Mouse (Mus musculus): ENCODE measurements around the gene Rwdd2a. TPM values are rescaled to one million over a fixed set of nuclear protein-coding genes. Genes with fewer than 3 reads are reported as not detected.

Gene Rwdd2a
- under 1 TPM; 0.57 to 0.97 (median 0.64) TPM for total RNA-seq (2022)

- peak; percentile 92 for DNase-seq (ENCODE audit: low spot score)
Measured at GRCm38 (mm10) chr9:86571540-86572135, at the start of gene Rwdd2a, which contains the start of gene Pgm3. Rwdd2a (plus strand) TSS chr9:86571991. Pgm3 (minus strand) TSS chr9:86571842.

- no peak for DNase-seq (ENCODE audit: low spot score)
Measured at GRCm38 (mm10) chr9:86522335-86522734, 49.5 kb upstream of the Rwdd2a start.

- no peak for DNase-seq (ENCODE audit: low spot score)
Measured at GRCm38 (mm10) chr9:86525600-86525999, 46.2 kb upstream of the Rwdd2a start.

- no peak for DNase-seq (ENCODE audit: low spot score)
Measured at GRCm38 (mm10) chr9:86534071-86534470, 37.7 kb upstream of the Rwdd2a start.

- no peak for DNase-seq (ENCODE audit: low spot score)
Measured at GRCm38 (mm10) chr9:86543451-86543850, 28.3 kb upstream of the Rwdd2a start.

- DNase-seq (ENCODE audit: low spot score) = no peak
Measured at GRCm38 (mm10) chr9:86544559-86544958, 27.2 kb upstream of the Rwdd2a start.

- no peak for DNase-seq (ENCODE audit: low spot score)
Measured at GRCm38 (mm10) chr9:86549637-86550162, 22.1 kb upstream of the Rwdd2a start.

- DNase-seq (ENCODE audit: low spot score) = no peak
Measured at GRCm38 (mm10) chr9:86550717-86551116, 21.1 kb upstream of the Rwdd2a start.

GRCm38 (mm10) chr9:86553886-86554285 lies 17.9 kb upstream of the Rwdd2a start:
- no peak for DNase-seq (ENCODE audit: low spot score)

GRCm38 (mm10) chr9:86554641-86555040 lies 17.1 kb upstream of the Rwdd2a start:
- DNase-seq (ENCODE audit: low spot score) = no peak

- DNase-seq (ENCODE audit: low spot score) = no peak
Measured at GRCm38 (mm10) chr9:86560543-86560942, 11.2 kb upstream of the Rwdd2a start.

GRCm38 (mm10) chr9:86569314-86569910 lies 2.4 kb upstream of the Rwdd2a start:
- DNase-seq (ENCODE audit: low spot score) = no peak

GRCm38 (mm10) chr9:86570261-86570890 lies 1.4 kb upstream of the Rwdd2a start:
- DNase-seq (ENCODE audit: low spot score) = no peak

- no peak for DNase-seq (ENCODE audit: low spot score)
Measured at GRCm38 (mm10) chr9:86570946-86571345, 845 bp upstream of the Rwdd2a start.

- no peak for DNase-seq (ENCODE audit: low spot score)
Measured at GRCm38 (mm10) chr9:86572196-86572595, 405 bp downstream of the Rwdd2a start.

- DNase-seq (ENCODE audit: low spot score) = peak; percentile 81
Measured at GRCm38 (mm10) chr9:86572636-86573291, 973 bp downstream of the Rwdd2a start.

- DNase-seq (ENCODE audit: low spot score) = no peak
Measured at GRCm38 (mm10) chr9:86573616-86574303, 2.0 kb downstream of the Rwdd2a start.

- DNase-seq (ENCODE audit: low spot score) = no peak
Measured at GRCm38 (mm10) chr9:86575178-86575577, 3.4 kb downstream of the Rwdd2a start.

- DNase-seq (ENCODE audit: low spot score) = no peak
Measured at GRCm38 (mm10) chr9:86579657-86580056, 7.9 kb downstream of the Rwdd2a start.

- peak; percentile 71 for DNase-seq (ENCODE audit: low spot score)
Measured at GRCm38 (mm10) chr9:86583740-86584139, 11.9 kb downstream of the Rwdd2a start.

- DNase-seq (ENCODE audit: low spot score) = no peak
Measured at GRCm38 (mm10) chr9:86587019-86587795, 15.4 kb downstream of the Rwdd2a start.
